Mouse (Mus musculus) inflammation-experienced regulatory T-cells (primary cell): ENCODE measurements around the gene Klhl32. TPM values are rescaled to one million over a fixed set of nuclear protein-coding genes. Genes with fewer than 3 reads are reported as not detected.

Experiments
- polyA plus RNA-seq, 2 experiments: library from polyadenylated mRNA; unstranded; fragments of 100-300 nt; shearing (Covaris generic); gene quantifications; one replicate each; pipeline ENCODE4 v1.2.1; 2017

Klhl32 gene
- polyA plus RNA-seq: 1 to 10 TPM in 1 of 2 experiments, under 1 TPM in 1; 0.33 to 1.0 TPM

DNA sequence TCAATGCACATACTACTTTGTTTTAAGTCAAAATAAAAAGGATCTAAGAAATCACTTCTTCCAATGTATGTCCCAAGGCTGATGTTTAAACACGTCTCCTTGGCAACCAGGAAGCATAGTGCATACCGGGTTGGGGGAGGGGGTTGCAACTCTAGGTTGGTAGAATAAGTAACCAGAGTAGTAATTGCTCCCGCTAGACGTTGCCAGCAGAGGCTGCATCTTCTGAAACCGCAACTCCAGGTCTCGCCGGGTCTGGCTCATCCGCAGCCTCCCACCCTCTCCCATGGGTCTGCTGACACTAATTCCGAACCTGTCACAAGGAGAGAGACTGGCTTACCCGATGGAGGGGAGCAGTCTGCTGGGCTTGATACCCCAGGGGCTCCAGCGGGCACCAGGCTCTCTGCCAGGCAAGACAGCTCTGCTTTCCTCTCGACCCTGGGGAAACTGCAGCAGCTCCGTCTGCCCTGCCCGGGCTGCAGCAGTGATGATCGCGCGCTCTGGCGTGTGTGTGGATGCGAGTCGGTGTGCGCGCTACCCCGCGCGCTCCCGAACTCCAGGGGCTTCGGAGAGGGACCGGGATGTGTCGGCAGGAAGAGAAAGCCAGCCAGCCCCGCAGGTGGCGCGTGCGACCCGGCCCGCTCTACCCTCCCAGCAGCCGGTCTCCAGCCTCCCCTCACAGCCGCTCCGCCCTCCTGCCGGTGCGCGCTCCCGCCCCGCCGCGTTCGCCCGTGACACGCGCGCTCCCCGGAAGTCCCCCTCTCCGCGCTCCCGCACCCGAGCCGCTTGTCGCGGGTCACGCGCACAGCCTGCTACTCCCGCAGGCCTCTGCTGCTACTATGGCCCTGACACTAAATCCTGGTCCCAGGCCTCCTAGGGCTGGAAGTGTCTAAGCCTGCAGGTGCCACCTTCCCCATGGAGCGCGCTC lies at the start of gene Klhl32:
TSS of gene Klhl32 (minus strand) at position 724 of the 925 bp plus-strand sequence.

DNA sequence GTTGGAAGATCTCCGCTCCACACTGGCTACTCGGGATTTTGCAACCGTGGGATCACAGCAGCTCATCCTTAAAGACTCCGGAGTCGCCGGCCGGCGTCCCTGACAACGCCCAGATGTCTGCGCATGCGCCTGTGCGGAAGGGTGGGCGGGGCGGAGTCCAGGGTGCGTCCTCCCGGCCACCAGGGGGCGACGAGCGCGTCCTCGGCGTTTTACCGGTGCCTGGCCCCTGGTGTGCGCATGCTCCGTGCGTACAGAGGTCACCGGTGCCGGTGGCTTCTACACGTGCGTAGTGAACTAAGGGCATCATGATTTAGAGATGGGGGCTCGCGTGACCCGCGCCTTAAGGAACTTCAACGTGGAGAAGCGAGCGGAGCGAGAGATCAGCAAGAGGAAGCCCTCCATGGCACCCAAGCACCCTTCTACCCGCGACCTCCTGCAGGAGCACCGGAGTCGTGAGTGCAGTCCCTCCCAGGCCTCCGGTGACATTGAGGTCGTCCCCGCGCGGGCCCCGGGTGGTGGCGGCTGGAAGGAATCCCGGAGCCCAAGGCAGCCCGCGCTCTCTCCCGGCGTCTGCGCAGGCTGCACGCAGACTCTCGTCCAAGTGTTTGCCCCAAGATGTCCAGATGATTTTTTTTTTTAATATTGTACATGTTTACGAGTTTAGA lies 47.1 kb upstream of the Klhl32 start, which contains the start of gene Ndufaf4:
TSS of gene Ndufaf4 (plus strand) at position 233 of the 665 bp plus-strand sequence.

Other genes with a start within 250 kb of the Klhl32 start
- 10 to 100 TPM; 30.9 to 40.0 TPM for gene Ndufaf4, start 47.0 kb upstream of the Klhl32 start, polyA plus RNA-seq
- gene Gpr63, start 115.3 kb upstream of the Klhl32 start, polyA plus RNA-seq: under 1 TPM in 1 of 2 experiments, not detected in 1; 0.93 TPM